Mouse (Mus musculus) left cerebral cortex, adult 2 months (tissue): ENCODE data around the gene Pnkd. TPM values are rescaled to one million over a fixed set of nuclear protein-coding genes. Genes with fewer than 3 reads are reported as not detected.
A peak's percentile ranks its signal among the peaks of the same experiment; 100 is the strongest.
"Not testable (repeated sequence)": the region's sequence is repeated elsewhere in the genome, so short reads cannot be mapped to it uniquely, and the experiment has no call there.

Source experiments
- DNase-seq, 2 experiments: peaks; one replicate each; pipeline ENCODE4 v3.0.0; 2021 to 2022; ENCODE audit warnings: low spot score in 2 of 2, mixed read lengths in 1 of 2; ENCODE audit errors: extremely low spot score in 1 of 2
- H3K27ac ChIP-seq: fragments of 200-600 bp; 2 replicates; pipeline ENCODE4 v1.8.1; 2022
- H3K4me3 ChIP-seq: fragments of 200-600 bp; 2 replicates; pipeline ENCODE4 v1.8.1; 2022
- CTCF ChIP-seq: fragments of 200-600 bp; IDR thresholded peaks from 2 replicates; pipeline ENCODE4 v1.8.1; 2022; ENCODE audit warnings: antibody characterized with exemption, mild to moderate bottlenecking, moderate library complexity
- intact Hi-C: fragments of 180-260 bp; cut with DNase I; formaldehyde crosslinking; loops from one replicate; pipeline ENCODE4 v1.15.1; 2025
- total RNA-seq, 2 experiments: library from RNA; stranded (reverse); gene quantifications; 2 replicates each; pipeline ENCODE4 v1.2.3; 2021

Gene Pnkd
- total RNA-seq, 2 experiments from 2014 or later: 155 to 164 TPM

GRCm38 (mm10) chr1:74314796-74315195 is 30.1 kb downstream of the Pnkd start:
- Histone ChIP-seq H3K27ac (no peak overlapping the region), H3K4me3 (no peak overlapping the region)
- TF ChIP-seq CTCF: no peak
- DNase-seq: no peak
- intact Hi-C loops: no loop called here

- intact Hi-C loops: no loop called here
Observed at GRCm38 (mm10) chr1:74316114-74316827, 31.5 kb downstream of the Pnkd start.

GRCm38 (mm10) chr1:74318711-74319110 is 34.0 kb downstream of the Pnkd start:
- Histone ChIP-seq H3K27ac (no peak overlapping the region), H3K4me3 (no peak overlapping the region)
- TF ChIP-seq CTCF: no peak
- intact Hi-C loops: no loop called here
- DNase-seq: no peak

More at GRCm38 (mm10) chr1:74316114-74316827, 31.5 kb downstream of the Pnkd start:
- DNase-seq: no peak
- no peak for TF ChIP-seq CTCF
- no peak overlapping the region for H3K4me3 ChIP-seq
- no peak overlapping the region for H3K27ac ChIP-seq

GRCm38 (mm10) chr1:74321396-74321795 is 36.7 kb downstream of the Pnkd start:
- no peak for TF ChIP-seq CTCF
- DNase-seq: no peak
- intact Hi-C loops: no loop called here
- no peak overlapping the region for H3K27ac ChIP-seq
- no peak overlapping the region for H3K4me3 ChIP-seq

GRCm38 (mm10) chr1:74326916-74327315 is 42.2 kb downstream of the Pnkd start:
- H3K27ac ChIP-seq, intact Hi-C loops, H3K4me3 ChIP-seq, DNase-seq: not testable (repeated sequence)
- peak; percentile 20 for TF ChIP-seq CTCF

- no peak for DNase-seq
- intact Hi-C loops: no loop called here
- TF ChIP-seq CTCF: no peak
- Histone ChIP-seq H3K27ac (no peak overlapping the region), H3K4me3 (no peak overlapping the region)
Observed at GRCm38 (mm10) chr1:74329899-74330431, 45.2 kb downstream of the Pnkd start.

GRCm38 (mm10) chr1:74331046-74331681 is 46.4 kb downstream of the Pnkd start:
- TF ChIP-seq CTCF: no peak
- intact Hi-C loops: no loop called here
- DNase-seq: no peak
- Histone ChIP-seq H3K4me3 (no peak overlapping the region), H3K27ac (peak overlapping the region; percentile 50; the same call in 1 of the 2 replicates)

GRCm38 (mm10) chr1:74332241-74332763 is 47.6 kb downstream of the Pnkd start:
- Histone ChIP-seq H3K27ac (peak overlapping the region; percentile 50), H3K4me3 (peak overlapping the region; percentile 54)
- TF ChIP-seq CTCF: peak; percentile 50
- peak; percentile 96 to 97 for DNase-seq
- intact Hi-C loops: no loop called here

- no peak for TF ChIP-seq CTCF
- H3K27ac ChIP-seq: peak overlapping the region; percentile 50
- H3K4me3 ChIP-seq: peak overlapping the region; percentile 54
- no peak for DNase-seq
- intact Hi-C loops: no loop called here
Observed at GRCm38 (mm10) chr1:74332930-74333329, 48.2 kb downstream of the Pnkd start.

- intact Hi-C loops: no loop called here
- no peak for DNase-seq
- TF ChIP-seq CTCF: no peak
- peak overlapping the region; percentile 4; the same call in 1 of the 2 replicates for H3K27ac ChIP-seq
- no peak overlapping the region for H3K4me3 ChIP-seq
Observed at GRCm38 (mm10) chr1:74334607-74335006, 49.9 kb downstream of the Pnkd start.

GRCm38 (mm10) chr1:74335033-74335432 is 50.3 kb downstream of the Pnkd start:
- intact Hi-C loops: no loop called here
- Histone ChIP-seq H3K27ac (no peak overlapping the region), H3K4me3 (no peak overlapping the region)
- DNase-seq: no peak
- no peak for TF ChIP-seq CTCF
